15 mouse cellular contexts compared by ENCODE assay signal in genomic region chr16:92951516-92951915, GRCm38 (mm10).
DNase-seq lines count a peak whose midpoint lies in the region; ATAC-seq and TF ChIP-seq lines count a peak whose summit lies in the region.
"Had no signal": no experiment of that assay in that cellular context is flagged by ENCODE, and none has a peak within 500 bp of the region (broad histone marks: within the 10 kb centered on the region; RNA-seq: fewer than 3 reads in every experiment).

No protein-coding gene starts in this region.

- 53% methylated on average over 6 of the region's 6 CpGs for WGBS in embryonic facial prominence, embryonic 15.5 days
- WGBS in forebrain, embryonic 15.5 days, result 81% methylated on average over 6 of the region's 6 CpGs

- no peak for ATAC-seq in embryonic facial prominence, embryonic 15.5 days (ENCODE audit: insufficient number of reproducible peaks, low FRiP score, low TSS enrichment, low read depth)
- no peak for ATAC-seq in forebrain, embryonic 15.5 days (replicated peaks)

- H3K79me2 ChIP-seq in myocyte (ENCODE audit: control insufficient read depth, insufficient read depth), result no peaks in the 10 kb centered on the region

- no peak for TF ChIP-seq POLR2A in myocyte (IDR thresholded peaks at IDR 0.05; ENCODE audit: insufficient read length, low read depth)

- H3K4me1 ChIP-seq in embryonic facial prominence, embryonic 15.5 days, result peaks cover 43% of the 10 kb centered on the region
- H3K4me1 ChIP-seq in forebrain, embryonic 15.5 days, result no peaks in the 10 kb centered on the region
- H3K4me1 ChIP-seq: neural tube, embryonic 13.5 days had no signal

- H3K27me3 ChIP-seq in embryonic facial prominence, embryonic 15.5 days, result no peaks in the 10 kb centered on the region
- no peaks in the 10 kb centered on the region for H3K27me3 ChIP-seq in myocyte (ENCODE audit: control insufficient read depth, insufficient read depth, insufficient read length)
- H3K27me3 ChIP-seq in forebrain, embryonic 15.5 days, result no peaks in the 10 kb centered on the region
- H3K27me3 ChIP-seq: megakaryocyte, embryonic 14.5 days; neural tube, embryonic 13.5 days had no signal

- H3K36me3 ChIP-seq in embryonic facial prominence, embryonic 15.5 days, result no peaks in the 10 kb centered on the region
- H3K36me3 ChIP-seq in myocyte (ENCODE audit: control insufficient read depth, insufficient read depth), result no peaks in the 10 kb centered on the region
- no peaks in the 10 kb centered on the region for H3K36me3 ChIP-seq in forebrain, embryonic 15.5 days
- H3K36me3 ChIP-seq: neural tube, embryonic 13.5 days had no signal

- no peak overlapping the region for H3K4me2 ChIP-seq in embryonic facial prominence, embryonic 15.5 days (replicated peaks)
- H3K4me2 ChIP-seq in myocyte (ENCODE audit: low read depth), result peak overlapping the region; percentile 63
- no peak overlapping the region for H3K4me2 ChIP-seq in forebrain, embryonic 15.5 days (replicated peaks)
- H3K4me2 ChIP-seq: lung, embryonic 14.5 days; neural tube, embryonic 13.5 days had no signal

- peak overlapping the region; percentile 40; the same call in 1 of the 2 replicates for H3K27ac ChIP-seq in embryonic facial prominence, embryonic 15.5 days (replicated peaks)
- H3K27ac ChIP-seq in forebrain, embryonic 15.5 days (replicated peaks), result no peak overlapping the region
- H3K27ac ChIP-seq: neural tube, embryonic 13.5 days had no signal

- H3K9me3 ChIP-seq in embryonic facial prominence, embryonic 15.5 days (replicated peaks), result no peaks in the 10 kb centered on the region
- H3K9me3 ChIP-seq in forebrain, embryonic 15.5 days, result no peaks in the 10 kb centered on the region
- H3K9me3 ChIP-seq: neural tube, embryonic 13.5 days had no signal

- H3K9ac ChIP-seq in embryonic facial prominence, embryonic 15.5 days, result no peak overlapping the region
- no peak overlapping the region for H3K9ac ChIP-seq in forebrain, embryonic 15.5 days (replicated peaks)
- H3K9ac ChIP-seq: lung, embryonic 14.5 days; neural tube, embryonic 13.5 days had no signal

- no peak overlapping the region for H3K4me3 ChIP-seq in embryonic facial prominence, embryonic 15.5 days (replicated peaks)
- no peak overlapping the region for H3K4me3 ChIP-seq in myocyte
- no peak overlapping the region for H3K4me3 ChIP-seq in forebrain, embryonic 15.5 days
- H3K4me3 ChIP-seq: megakaryocyte, embryonic 14.5 days; neural tube, embryonic 13.5 days had no signal

- DNase-seq in gastrocnemius, postnatal 25 days, result peak; percentile 29
- no peak for DNase-seq in gastrocnemius, postnatal 10 days
- DNase-seq in 3T3-L1 (ENCODE audit: low read depth, low spot score) (peak; percentile 51), MN1 (ENCODE audit: low spot score) (no peak)
- DNase-seq: cerebellum, adult 2 months; kidney, adult 2 months; liver; lung, embryonic 14.5 days; retina, postnatal 1 day; spleen, adult 18-20 months had no signal

- no peak overlapping the region for H3ac ChIP-seq in myocyte (ENCODE audit: control insufficient read depth, insufficient read length)

TF ChIP-seq in myocyte, 11 proteins besides CTCF, POLR2A, EP300 and RAD21:
- no peak for TF ChIP-seq E2F4 (IDR thresholded peaks at IDR 0.05; ENCODE audit: insufficient read depth)
- no peak for TF ChIP-seq MYOD1 (IDR thresholded peaks at IDR 0.05; ENCODE audit: control insufficient read depth in 1 of 3, insufficient read length in 2 of 3, low read depth in 2 of 3)
- TF ChIP-seq MAX (IDR thresholded peaks at IDR 0.05; ENCODE audit: low read depth), result no peak
- TF ChIP-seq POLR2AphosphoS2 (IDR thresholded peaks at IDR 0.05; ENCODE audit: insufficient read length, low read depth), result no peak
TF ChIP-seq in myocyte: peak in this region for 0.

Comparison
In these comparisons a context has a peak if more than half of its experiments do, and no peak if none do; other contexts are left out.
1. DNase-seq: peak in gastrocnemius, postnatal 25 days (single experiment) and 3T3-L1 (single experiment); none in gastrocnemius, postnatal 10 days (single experiment) and MN1 (single experiment).